Comparison of ENCODE assay signal across 8 mouse cellular contexts in genomic region chr7:143180761-143181160, GRCm38 (mm10).
A peak's percentile ranks its signal among the peaks of the same experiment; 100 is the strongest.
DNase-seq lines count a peak whose midpoint lies in the region; ATAC-seq lines count a peak whose summit lies in the region.

No protein-coding gene starts in this region.

- H3K27ac ChIP-seq in forebrain, embryonic 11.5 days (ENCODE audit: low read depth, low read length): no peak overlapping the region
- no peak overlapping the region for H3K27ac ChIP-seq in forebrain, embryonic 15.5 days (replicated peaks)
- peak overlapping the region; percentile 29; the same call in 1 of the 2 replicates for H3K27ac ChIP-seq in embryonic facial prominence, embryonic 13.5 days

- H3K4me1 ChIP-seq in forebrain, embryonic 11.5 days (replicated peaks; ENCODE audit: control insufficient read depth, insufficient read depth, low read length): no peaks in the 10 kb centered on the region; the same call in 1 of the 2 replicates
- peaks cover 8% of the 10 kb centered on the region for H3K4me1 ChIP-seq in forebrain, embryonic 15.5 days
- H3K4me1 ChIP-seq in embryonic facial prominence, embryonic 13.5 days: peaks cover 13% of the 10 kb centered on the region

- no peak overlapping the region for H3K9ac ChIP-seq in forebrain, embryonic 11.5 days (ENCODE audit: low read length)
- no peak overlapping the region for H3K9ac ChIP-seq in forebrain, embryonic 15.5 days (replicated peaks)
- H3K9ac ChIP-seq in embryonic facial prominence, embryonic 13.5 days: no peak overlapping the region

- H3K27me3 ChIP-seq in forebrain, embryonic 11.5 days (ENCODE audit: control insufficient read depth, insufficient read depth, low read length): no peaks in the 10 kb centered on the region
- no peaks in the 10 kb centered on the region for H3K27me3 ChIP-seq in forebrain, embryonic 15.5 days
- H3K27me3 ChIP-seq in embryonic facial prominence, embryonic 13.5 days: no peaks in the 10 kb centered on the region

- H3K4me2 ChIP-seq in forebrain, embryonic 11.5 days (ENCODE audit: low read depth, low read length, severe bottlenecking): no peak overlapping the region
- H3K4me2 ChIP-seq in forebrain, embryonic 15.5 days (replicated peaks): no peak overlapping the region
- H3K4me2 ChIP-seq in embryonic facial prominence, embryonic 13.5 days: no peak overlapping the region

- no peaks in the 10 kb centered on the region for H3K9me3 ChIP-seq in forebrain, embryonic 11.5 days (ENCODE audit: control insufficient read depth, low read length)
- no peaks in the 10 kb centered on the region for H3K9me3 ChIP-seq in forebrain, embryonic 15.5 days
- H3K9me3 ChIP-seq in embryonic facial prominence, embryonic 13.5 days: no peaks in the 10 kb centered on the region

- H3K4me3 ChIP-seq in forebrain, embryonic 11.5 days (ENCODE audit: low read depth, low read length): no peak overlapping the region
- no peak overlapping the region for H3K4me3 ChIP-seq in forebrain, embryonic 15.5 days
- H3K4me3 ChIP-seq in embryonic facial prominence, embryonic 13.5 days: no peak overlapping the region

- no peaks in the 10 kb centered on the region for H3K36me3 ChIP-seq in forebrain, embryonic 11.5 days (ENCODE audit: control insufficient read depth, insufficient read depth, low read length)
- no peaks in the 10 kb centered on the region for H3K36me3 ChIP-seq in forebrain, embryonic 15.5 days
- H3K36me3 ChIP-seq in embryonic facial prominence, embryonic 13.5 days: no peaks in the 10 kb centered on the region

- no peak for ATAC-seq in forebrain, embryonic 11.5 days (replicated peaks; ENCODE audit: low FRiP score)
- ATAC-seq in forebrain, embryonic 15.5 days (replicated peaks): no peak
- ATAC-seq in embryonic facial prominence, embryonic 13.5 days (ENCODE audit: insufficient number of reproducible peaks, insufficient read depth, low FRiP score, low TSS enrichment, low read depth): peak; percentile 21; the same call in 1 of the 2 replicates

- WGBS in forebrain, embryonic 11.5 days: 67% methylated on average over 3 of the region's 3 CpGs
- 52% methylated on average over 3 of the region's 3 CpGs for WGBS in forebrain, embryonic 15.5 days
- 34% methylated on average over 3 of the region's 3 CpGs for WGBS in embryonic facial prominence, embryonic 13.5 days

- intact Hi-C loops in heart, postnatal 25 days (cut with DNase I): loop anchor here (2.0 kb wide), 2 partner anchors 26 to 30 kb away; no protein-coding TSS in a partner anchor

- peak; percentile 53 for DNase-seq in forebrain, embryonic 11.5 days (ENCODE audit: low spot score)
- DNase-seq in 416B (ENCODE audit: low read depth): peak; percentile 91
- DNase-seq in heart, postnatal 25 days (ENCODE audit: low spot score): peak; percentile 65
- DNase-seq in kidney, postnatal 4 days: peak; percentile 75 to 83
- peak; percentile 67 for DNase-seq in ovary, postnatal 14 days (ENCODE audit: low spot score)
- DNase-seq in thymus, postnatal 0 days (ENCODE audit: low spot score): no peak
